Mouse (Mus musculus) heart, postnatal 0 days (tissue): ENCODE results near the gene Slc2a3. TPM values are rescaled to one million over a fixed set of nuclear protein-coding genes. Genes with fewer than 3 reads are reported as not detected.

ENCODE experiments used
- ATAC-seq: fragments of 200-750 bp; cut with Nextera tagmentation; 2 replicates; pipeline ENCODE4 v1.8.0; 2017; ENCODE audit warnings: low read depth, moderate number of reproducible peaks, moderate library complexity; ENCODE audit not compliant: insufficient read depth
- DNase-seq: peaks from one replicate; pipeline ENCODE4 v3.0.0-alpha.2; 2016; ENCODE audit warnings: low spot score
- H3K27ac ChIP-seq: fragments of 300-500 bp; sonication (generic); 2 replicates; pipeline ENCODE4 v1.5.1; 2014; ENCODE audit warnings: low read depth, mild to moderate bottlenecking
- H3K27me3 ChIP-seq: fragments of 300-500 bp; sonication (generic); 2 replicates; pipeline ENCODE4 v1.6.1; 2014; ENCODE audit warnings: low read length, mixed read lengths; ENCODE audit not compliant: control insufficient read depth, insufficient read depth
- H3K36me3 ChIP-seq: fragments of 300-500 bp; sonication (generic); replicated peaks from 2 replicates; pipeline ENCODE4 v1.6.1; 2014; ENCODE audit warnings: low read length, mixed read lengths; ENCODE audit not compliant: control insufficient read depth, insufficient read depth
- H3K4me1 ChIP-seq: fragments of 300-500 bp; sonication (generic); 2 replicates; pipeline ENCODE4 v1.6.1; 2014; ENCODE audit warnings: antibody characterized with exemption; ENCODE audit not compliant: control insufficient read depth, insufficient read depth
- H3K4me2 ChIP-seq: fragments of 300-500 bp; sonication (generic); 2 replicates; pipeline ENCODE4 v1.6.1; 2014; ENCODE audit warnings: low read depth, mild to moderate bottlenecking, low read length, moderate library complexity
- H3K4me3 ChIP-seq: fragments of 300-500 bp; sonication (generic); 2 replicates; pipeline ENCODE4 v1.5.1; 2014; ENCODE audit warnings: low read depth, low read length
- H3K9ac ChIP-seq: fragments of 300-500 bp; sonication (generic); replicated peaks from 2 replicates; pipeline ENCODE4 v1.6.1; 2014; ENCODE audit warnings: low read depth, low read length, mixed read lengths
- H3K9me3 ChIP-seq: fragments of 300-500 bp; sonication (generic); replicated peaks from 2 replicates; pipeline ENCODE4 v1.6.1; 2016; ENCODE audit warnings: low read length; ENCODE audit not compliant: control insufficient read depth
- CTCF ChIP-seq: IDR thresholded peaks from 2 replicates; pipeline ENCODE4 v1.5.1; 2016; ENCODE audit warnings: antibody characterized with exemption, control low read depth, low read depth
- EP300 ChIP-seq: IDR thresholded peaks from 2 replicates; pipeline ENCODE4 v1.6.1; 2016; ENCODE audit warnings: antibody characterized with exemption, low read depth
- WGBS: fragments of 180-500 bp; shearing (Covaris S2); extraction: QIAGEN DNeasy Blood & Tissue Kit; methylation state at CpG from one replicate; pipeline ENCODE4 v1.1.7; 2014; 5-methylcytosine and 5-hydroxymethylcytosine counted together
- polyA plus RNA-seq: library from polyadenylated mRNA; unstranded; fragments of >200 nt; fragmentation: Nextera tagmentation; extraction: Ambion mirVana; gene quantifications from 2 replicates; pipeline ENCODE4 v1.2.1, GENCODE M21; 2015
- total RNA-seq: library from RNA; depleted of rRNA; stranded (reverse); fragments of >200 nt; gene quantifications from 2 replicates; pipeline ENCODE4 v1.2.3, GENCODE M21; 2014; ENCODE audit warnings: low replicate concordance

Gene Slc2a3
- total and polyA plus RNA-seq, 2 experiments from 2014 or later = 1.7 to 21.6 TPM

- no peaks in the 10 kb centered on the region for H3K36me3 ChIP-seq
- no peak overlapping the region for H3K9ac ChIP-seq
- no peaks in the 10 kb centered on the region for H3K9me3 ChIP-seq
- no peaks in the 10 kb centered on the region for H3K27me3 ChIP-seq
- 55% methylated on average over 10 of the region's 10 CpGs for WGBS
- TF ChIP-seq EP300 (no peak), CTCF (no peak)
- H3K4me1 ChIP-seq = peaks cover 10% of the 10 kb centered on the region; the same call in 1 of the 2 replicates
- DNase-seq (no peak), ATAC-seq (no peak)
- no peak overlapping the region for H3K4me3 ChIP-seq
- no peak overlapping the region for H3K4me2 ChIP-seq
- H3K27ac ChIP-seq = no peak overlapping the region
Measured at GRCm38 (mm10) chr6:122744505-122745249, 56.8 kb downstream of the Slc2a3 start.

GRCm38 (mm10) chr6:122743353-122743752, 58.1 kb downstream of the Slc2a3 start:
- TF ChIP-seq CTCF (no peak), EP300 (no peak)
- Histone ChIP-seq H3K4me3 (no peak overlapping the region), H3K36me3 (no peaks in the 10 kb centered on the region), H3K27me3 (no peaks in the 10 kb centered on the region), H3K4me2 (no peak overlapping the region), H3K27ac (no peak overlapping the region), H3K9ac (no peak overlapping the region), H3K9me3 (no peaks in the 10 kb centered on the region), H3K4me1 (peaks cover 10% of the 10 kb centered on the region; the same call in 1 of the 2 replicates)
- no peak for DNase-seq
- WGBS = 41% methylated on average over 11 of the region's 11 CpGs
- no peak for ATAC-seq

GRCm38 (mm10) chr6:122742228-122742899, 59.1 kb downstream of the Slc2a3 start:
- H3K4me1 ChIP-seq = peaks cover 10% of the 10 kb centered on the region; the same call in 1 of the 2 replicates
- H3K4me2 ChIP-seq = peak overlapping the region; percentile 96
- WGBS = under 1% methylated on average over 23 of the region's 23 CpGs
- ATAC-seq (no peak), DNase-seq (no peak)
- H3K36me3 ChIP-seq = no peaks in the 10 kb centered on the region
- H3K9ac ChIP-seq = peak overlapping the region; percentile 55
- H3K27me3 ChIP-seq = no peaks in the 10 kb centered on the region
- H3K27ac ChIP-seq = no peak overlapping the region
- TF ChIP-seq CTCF (no peak), EP300 (no peak)
- peak overlapping the region; percentile 64 for H3K4me3 ChIP-seq
- no peaks in the 10 kb centered on the region for H3K9me3 ChIP-seq

GRCm38 (mm10) chr6:122741460-122742227, 59.8 kb downstream of the Slc2a3 start:
- Histone ChIP-seq H3K27me3 (no peaks in the 10 kb centered on the region), H3K4me2 (peak overlapping the region; percentile 96), H3K9me3 (no peaks in the 10 kb centered on the region), H3K36me3 (no peaks in the 10 kb centered on the region), H3K4me3 (peak overlapping the region; percentile 64), H3K9ac (peak overlapping the region; percentile 55), H3K27ac (no peak overlapping the region), H3K4me1 (peaks cover 10% of the 10 kb centered on the region; the same call in 1 of the 2 replicates)
- WGBS = 5% methylated on average over 25 of the region's 25 CpGs
- no peak for DNase-seq
- ATAC-seq = no peak
- TF ChIP-seq CTCF (no peak), EP300 (no peak)

GRCm38 (mm10) chr6:122739952-122740351, 61.5 kb downstream of the Slc2a3 start:
- DNase-seq (peak; percentile 66), ATAC-seq (peak; percentile 62; the same call in 1 of the 2 replicates)
- Histone ChIP-seq H3K4me2 (peak overlapping the region; percentile 27; the same call in 1 of the 2 replicates), H3K36me3 (no peaks in the 10 kb centered on the region; the same call in 1 of the 2 replicates), H3K4me3 (no peak overlapping the region), H3K4me1 (peaks cover 10% of the 10 kb centered on the region; the same call in 1 of the 2 replicates), H3K9me3 (no peaks in the 10 kb centered on the region), H3K27ac (no peak overlapping the region), H3K9ac (no peak overlapping the region), H3K27me3 (no peaks in the 10 kb centered on the region)
- TF ChIP-seq CTCF (peak; percentile 84), EP300 (no peak)
- WGBS = 10% methylated on average over 8 of the region's 8 CpGs
